Mouse (Mus musculus) liver, adult 2 months (tissue): Measurements from ENCODE around the gene Tgfa.

Experiments
- CTCF ChIP-seq: fragments of 200-500 bp; IDR thresholded peaks from 2 replicates; pipeline ENCODE4 v1.5.1; 2011; ENCODE audit warnings: low read depth, low read length, control low read depth
- POLR2A ChIP-seq: fragments of 200-500 bp; IDR thresholded peaks from 2 replicates; pipeline ENCODE4 v1.6.1; 2011; ENCODE audit warnings: low read length, control low read depth; ENCODE audit not compliant: insufficient read depth; ENCODE audit errors: extremely low read depth

GRCm38 (mm10) chr6:86206985-86207384 lies 12.0 kb downstream of the Tgfa start:
- TF ChIP-seq POLR2A = no peak
- no peak for TF ChIP-seq CTCF
